Mouse (Mus musculus) neural tube, embryonic 15.5 days (tissue): ENCODE results near the gene Khk. TPM values are rescaled to one million over a fixed set of nuclear protein-coding genes. Genes with fewer than 3 reads are reported as not detected.

Experiments
- ATAC-seq: fragments of 200-750 bp; cut with Nextera tagmentation; 2 replicates; pipeline ENCODE4 v1.8.0; 2017; ENCODE audit warnings: mild to moderate bottlenecking, moderate TSS enrichment, moderate library complexity; ENCODE audit not compliant: low FRiP score
- H3K27ac ChIP-seq: fragments of 300-500 bp; sonication (generic); replicated peaks from 2 replicates; pipeline ENCODE4 v1.5.1; 2015; ENCODE audit warnings: mild to moderate bottlenecking, inconsistent platforms
- H3K27me3 ChIP-seq: fragments of 300-500 bp; sonication (generic); replicated peaks from 2 replicates; pipeline ENCODE4 v1.6.1; 2015; ENCODE audit warnings: inconsistent platforms
- H3K36me3 ChIP-seq: fragments of 300-500 bp; sonication (generic); 2 replicates; pipeline ENCODE4 v1.6.1; 2015; ENCODE audit warnings: inconsistent platforms
- H3K4me1 ChIP-seq: fragments of 300-500 bp; sonication (generic); 2 replicates; pipeline ENCODE4 v1.6.1; 2015; ENCODE audit warnings: inconsistent platforms
- H3K4me2 ChIP-seq: fragments of 300-500 bp; sonication (generic); 2 replicates; pipeline ENCODE4 v1.6.1; 2015; ENCODE audit warnings: inconsistent platforms, mild to moderate bottlenecking, moderate library complexity
- H3K4me3 ChIP-seq: fragments of 300-500 bp; sonication (generic); replicated peaks from 2 replicates; pipeline ENCODE4 v1.5.1; 2015; ENCODE audit warnings: mild to moderate bottlenecking, inconsistent platforms
- H3K9ac ChIP-seq: fragments of 300-500 bp; sonication (generic); replicated peaks from 2 replicates; pipeline ENCODE4 v1.6.1; 2015; ENCODE audit warnings: mild to moderate bottlenecking, inconsistent platforms
- H3K9me3 ChIP-seq: fragments of 300-500 bp; sonication (generic); replicated peaks from 2 replicates; pipeline ENCODE4 v1.6.1; 2016; ENCODE audit warnings: inconsistent platforms
- WGBS: fragments of 180-500 bp; shearing (Covaris S2); methylation state at CpG from one replicate; pipeline ENCODE4 v1.1.7; 2015; ENCODE audit warnings: mixed read lengths; 5-methylcytosine and 5-hydroxymethylcytosine counted together
- polyA plus RNA-seq: library from polyadenylated mRNA; unstranded; fragments of >200 nt; fragmentation: Nextera tagmentation; extraction: Ambion mirVana; gene quantifications from 2 replicates; pipeline ENCODE4 v1.2.1, GENCODE M21; 2015

Gene Khk
- polyA plus RNA-seq, 1 experiment from 2014 or later, result 12.7 TPM

GRCm38 (mm10) chr5:30924614-30925013 is 3.4 kb downstream of the Khk start:
- Histone ChIP-seq H3K9ac (no peak overlapping the region), H3K4me3 (no peak overlapping the region), H3K27me3 (no peaks in the 10 kb centered on the region), H3K36me3 (no peaks in the 10 kb centered on the region), H3K9me3 (no peaks in the 10 kb centered on the region), H3K4me2 (no peak overlapping the region), H3K27ac (no peak overlapping the region), H3K4me1 (peaks cover 37% of the 10 kb centered on the region)
- ATAC-seq, result no peak
- WGBS, result 76% methylated on average over 8 of the region's 8 CpGs

- Histone ChIP-seq H3K4me3 (no peak overlapping the region), H3K27ac (no peak overlapping the region), H3K4me1 (peaks cover 33% of the 10 kb centered on the region), H3K9ac (no peak overlapping the region), H3K27me3 (no peaks in the 10 kb centered on the region), H3K36me3 (no peaks in the 10 kb centered on the region), H3K4me2 (no peak overlapping the region), H3K9me3 (no peaks in the 10 kb centered on the region)
- 92% methylated on average over 5 of the region's 5 CpGs for WGBS
- no peak for ATAC-seq
Observed at GRCm38 (mm10) chr5:30925217-30925616, 4.0 kb downstream of the Khk start.

- Histone ChIP-seq H3K36me3 (no peaks in the 10 kb centered on the region), H3K27ac (no peak overlapping the region), H3K27me3 (no peaks in the 10 kb centered on the region), H3K9ac (no peak overlapping the region), H3K4me1 (peaks cover 25% of the 10 kb centered on the region), H3K4me3 (no peak overlapping the region), H3K4me2 (no peak overlapping the region), H3K9me3 (no peaks in the 10 kb centered on the region)
- no peak for ATAC-seq
- 91% methylated on average over 2 of the region's 2 CpGs for WGBS
Observed at GRCm38 (mm10) chr5:30926073-30926472, 4.8 kb downstream of the Khk start.

GRCm38 (mm10) chr5:30927945-30928529 is 6.8 kb downstream of the Khk start:
- H3K9me3 ChIP-seq, result no peaks in the 10 kb centered on the region
- peak overlapping the region; percentile 46 for H3K4me2 ChIP-seq
- H3K27ac ChIP-seq, result no peak overlapping the region
- peaks cover 4% of the 10 kb centered on the region; the same call in 1 of the 2 replicates for H3K36me3 ChIP-seq
- H3K4me3 ChIP-seq, result peak overlapping the region; percentile 10; the same call in 1 of the 2 replicates
- ATAC-seq, result peak; percentile 77
- H3K9ac ChIP-seq, result peak overlapping the region; percentile 20; the same call in 1 of the 2 replicates
- H3K27me3 ChIP-seq, result no peaks in the 10 kb centered on the region
- H3K4me1 ChIP-seq, result 0 out of 2 replicates have a peak, but pooled peaks cover 8% of the 10 kb centered on the region
- 41% methylated on average over 7 of the region's 7 CpGs for WGBS

- 43% methylated on average over 4 of the region's 4 CpGs for WGBS
- no peak for ATAC-seq
- no peak overlapping the region for H3K9ac ChIP-seq
- H3K4me2 ChIP-seq, result no peak overlapping the region
- peaks cover 14% of the 10 kb centered on the region; the same call in 1 of the 2 replicates for H3K36me3 ChIP-seq
- H3K4me1 ChIP-seq, result 0 out of 2 replicates have a peak, but pooled peaks cover 8% of the 10 kb centered on the region
- no peak overlapping the region for H3K27ac ChIP-seq
- no peaks in the 10 kb centered on the region for H3K9me3 ChIP-seq
- H3K27me3 ChIP-seq, result no peaks in the 10 kb centered on the region
- H3K4me3 ChIP-seq, result no peak overlapping the region
Observed at GRCm38 (mm10) chr5:30930121-30930520, 8.9 kb downstream of the Khk start.

- peaks cover 14% of the 10 kb centered on the region; the same call in 1 of the 2 replicates for H3K36me3 ChIP-seq
- 0 out of 2 replicates have a peak, but pooled peaks cover 8% of the 10 kb centered on the region for H3K4me1 ChIP-seq
- no peaks in the 10 kb centered on the region for H3K27me3 ChIP-seq
- no peak overlapping the region for H3K4me2 ChIP-seq
- no peak overlapping the region for H3K27ac ChIP-seq
- H3K9ac ChIP-seq, result no peak overlapping the region
- H3K9me3 ChIP-seq, result no peaks in the 10 kb centered on the region
- no peak overlapping the region for H3K4me3 ChIP-seq
- no peak for ATAC-seq
- 84% methylated on average over 6 of the region's 6 CpGs for WGBS
Observed at GRCm38 (mm10) chr5:30930846-30931245, 9.6 kb downstream of the Khk start.

GRCm38 (mm10) chr5:30931378-30931777 is 10.1 kb downstream of the Khk start:
- Histone ChIP-seq H3K36me3 (peaks cover 14% of the 10 kb centered on the region; the same call in 1 of the 2 replicates), H3K9me3 (no peaks in the 10 kb centered on the region), H3K4me1 (0 out of 2 replicates have a peak, but pooled peaks cover 8% of the 10 kb centered on the region), H3K4me2 (no peak overlapping the region), H3K4me3 (no peak overlapping the region), H3K27me3 (no peaks in the 10 kb centered on the region), H3K9ac (no peak overlapping the region), H3K27ac (no peak overlapping the region)
- WGBS, result 89% methylated on average over 4 of the region's 4 CpGs
- ATAC-seq, result no peak

- WGBS, result 73% methylated on average over 5 of the region's 5 CpGs
- Histone ChIP-seq H3K4me3 (no peak overlapping the region), H3K4me1 (no peaks in the 10 kb centered on the region), H3K9me3 (no peaks in the 10 kb centered on the region), H3K4me2 (no peak overlapping the region), H3K36me3 (peaks cover 14% of the 10 kb centered on the region; the same call in 1 of the 2 replicates), H3K27ac (no peak overlapping the region), H3K9ac (no peak overlapping the region), H3K27me3 (no peaks in the 10 kb centered on the region)
- no peak for ATAC-seq
Observed at GRCm38 (mm10) chr5:30933705-30934104, 12.5 kb downstream of the Khk start.

- H3K4me1 ChIP-seq, result no peaks in the 10 kb centered on the region
- no peaks in the 10 kb centered on the region for H3K27me3 ChIP-seq
- H3K27ac ChIP-seq, result no peak overlapping the region
- WGBS, result 92% methylated on average over 5 of the region's 5 CpGs
- peaks cover 14% of the 10 kb centered on the region; the same call in 1 of the 2 replicates for H3K36me3 ChIP-seq
- no peak overlapping the region for H3K4me2 ChIP-seq
- no peak overlapping the region for H3K9ac ChIP-seq
- H3K9me3 ChIP-seq, result no peaks in the 10 kb centered on the region
- H3K4me3 ChIP-seq, result no peak overlapping the region
- ATAC-seq, result no peak
Observed at GRCm38 (mm10) chr5:30934725-30935461, 13.7 kb downstream of the Khk start.

- ATAC-seq, result no peak
- 90% methylated on average over 2 of the region's 2 CpGs for WGBS
- H3K9ac ChIP-seq, result no peak overlapping the region
Observed at GRCm38 (mm10) chr5:30943004-30943403, 21.8 kb downstream of the Khk start.

GRCm38 (mm10) chr5:30944344-30944743 is 23.1 kb downstream of the Khk start:
- WGBS, result 92% methylated on average over 6 of the region's 6 CpGs
- Histone ChIP-seq H3K4me1 (peaks cover 21% of the 10 kb centered on the region), H3K9me3 (no peaks in the 10 kb centered on the region), H3K36me3 (no peaks in the 10 kb centered on the region), H3K27me3 (no peaks in the 10 kb centered on the region; the same call in 1 of the 2 replicates), H3K4me3 (peak overlapping the region; percentile 63), H3K4me2 (peak overlapping the region; percentile 93), H3K9ac (no peak overlapping the region), H3K27ac (no peak overlapping the region)
- no peak for ATAC-seq

More at GRCm38 (mm10) chr5:30943004-30943403, 21.8 kb downstream of the Khk start:
- Histone ChIP-seq H3K27me3 (no peaks in the 10 kb centered on the region; the same call in 1 of the 2 replicates), H3K4me2 (no peak overlapping the region), H3K36me3 (no peaks in the 10 kb centered on the region), H3K4me3 (no peak overlapping the region), H3K9me3 (no peaks in the 10 kb centered on the region), H3K27ac (no peak overlapping the region), H3K4me1 (peaks cover 14% of the 10 kb centered on the region)
